Mouse (Mus musculus): ENCODE data around the gene Usp39.

Gene Usp39

DNA sequence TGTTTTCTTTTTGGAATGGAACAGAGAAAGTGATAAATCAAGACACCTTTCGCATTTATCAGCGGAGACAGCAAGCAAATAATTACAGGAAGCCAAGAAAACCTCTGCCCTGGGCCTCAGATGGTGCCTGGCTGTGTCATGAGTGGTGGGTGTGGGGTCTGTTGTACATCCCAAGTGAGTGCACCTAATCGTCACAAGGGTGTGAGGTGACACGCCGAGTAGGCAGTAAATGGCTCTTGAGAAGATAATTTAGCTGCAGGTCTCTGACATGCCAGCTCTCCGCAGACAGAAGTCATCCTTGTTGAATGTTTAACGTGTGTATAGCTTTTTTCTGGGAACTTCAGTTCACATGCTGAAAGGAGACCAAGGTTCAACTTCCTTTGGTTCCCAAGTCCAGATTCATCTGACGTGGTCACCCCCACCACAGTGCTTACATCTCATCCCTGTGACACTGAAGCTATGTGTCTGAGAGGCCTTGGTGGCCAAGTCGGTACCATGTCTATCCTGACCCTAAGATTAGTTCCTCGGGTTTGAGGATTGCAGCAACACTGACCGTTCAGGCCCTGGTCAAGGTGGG, 42.5 kb downstream of the Usp39 start:
- in situ Hi-C loops (cut with MseI, MboI) = no loop called here

GRCm38 (mm10) chr6:72297825-72298224, 47.2 kb downstream of the Usp39 start:
- in situ Hi-C loops (cut with MseI, MboI) = no loop called here

DNA sequence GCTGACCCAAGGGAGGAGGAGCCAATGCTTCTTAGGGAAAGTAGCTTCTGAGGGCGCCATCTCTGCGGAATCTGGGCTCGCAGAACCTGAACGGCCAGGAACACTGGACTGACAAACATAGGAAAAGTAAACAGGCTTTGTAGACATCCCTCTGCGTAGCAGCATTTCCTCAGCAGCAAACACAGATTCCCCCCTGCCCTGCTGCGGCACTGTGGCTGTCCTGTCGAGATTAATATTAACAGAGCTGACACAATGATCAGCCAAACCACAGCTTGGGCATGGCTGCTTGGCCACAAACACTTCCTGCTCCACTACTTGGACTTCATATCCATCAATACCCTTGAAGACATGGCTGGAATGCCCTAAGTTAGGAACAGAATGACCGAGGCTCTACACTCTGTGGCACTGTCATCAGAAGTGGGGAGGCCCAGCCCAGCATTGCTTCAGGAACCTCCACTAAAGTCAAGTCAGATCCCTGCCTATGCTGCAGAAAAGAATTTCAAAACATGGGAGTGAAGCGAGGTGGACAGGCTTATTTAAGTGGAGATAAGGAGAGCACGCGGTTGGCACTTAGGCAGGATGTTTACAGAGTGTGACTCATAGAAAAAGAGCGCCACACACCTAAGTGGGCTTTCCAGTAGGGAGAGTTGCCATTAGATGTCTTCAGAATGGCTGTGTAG, 51.9 kb downstream of the Usp39 start:
- in situ Hi-C loops (cut with MseI, MboI) = no loop called here

- in situ Hi-C loops (cut with MseI, MboI) = no loop called here
Measured at GRCm38 (mm10) chr6:72289484-72289883, 55.5 kb downstream of the Usp39 start.

GRCm38 (mm10) chr6:72283914-72284313, 61.1 kb downstream of the Usp39 start:
- in situ Hi-C loops (cut with MseI, MboI) = no loop called here

GRCm38 (mm10) chr6:72280410-72280998, 64.5 kb downstream of the Usp39 start:
- in situ Hi-C loops (cut with MseI, MboI) = no loop called here

DNA sequence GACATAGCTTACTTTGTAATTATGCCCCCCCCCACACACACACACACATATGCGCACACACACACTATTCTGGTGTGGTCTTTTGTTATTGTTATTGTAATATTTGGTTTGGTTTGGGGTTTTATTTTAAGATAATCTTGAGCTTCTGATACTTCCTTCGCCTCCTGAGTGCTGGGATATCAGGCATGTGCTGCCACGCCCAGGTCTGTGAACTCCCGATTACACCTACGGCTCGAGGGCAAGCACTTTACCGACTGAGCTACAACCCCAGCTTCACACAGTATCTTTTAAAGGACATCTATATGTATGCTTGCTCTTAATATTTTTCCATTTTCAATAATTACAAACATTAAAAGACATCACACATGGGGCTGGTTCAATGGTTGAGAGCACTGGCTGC, 65.5 kb downstream of the Usp39 start:
- in situ Hi-C loops (cut with MseI, MboI) = no loop called here

GRCm38 (mm10) chr6:72278835-72279234, 66.1 kb downstream of the Usp39 start:
- in situ Hi-C loops (cut with MseI, MboI) = no loop called here

DNA sequence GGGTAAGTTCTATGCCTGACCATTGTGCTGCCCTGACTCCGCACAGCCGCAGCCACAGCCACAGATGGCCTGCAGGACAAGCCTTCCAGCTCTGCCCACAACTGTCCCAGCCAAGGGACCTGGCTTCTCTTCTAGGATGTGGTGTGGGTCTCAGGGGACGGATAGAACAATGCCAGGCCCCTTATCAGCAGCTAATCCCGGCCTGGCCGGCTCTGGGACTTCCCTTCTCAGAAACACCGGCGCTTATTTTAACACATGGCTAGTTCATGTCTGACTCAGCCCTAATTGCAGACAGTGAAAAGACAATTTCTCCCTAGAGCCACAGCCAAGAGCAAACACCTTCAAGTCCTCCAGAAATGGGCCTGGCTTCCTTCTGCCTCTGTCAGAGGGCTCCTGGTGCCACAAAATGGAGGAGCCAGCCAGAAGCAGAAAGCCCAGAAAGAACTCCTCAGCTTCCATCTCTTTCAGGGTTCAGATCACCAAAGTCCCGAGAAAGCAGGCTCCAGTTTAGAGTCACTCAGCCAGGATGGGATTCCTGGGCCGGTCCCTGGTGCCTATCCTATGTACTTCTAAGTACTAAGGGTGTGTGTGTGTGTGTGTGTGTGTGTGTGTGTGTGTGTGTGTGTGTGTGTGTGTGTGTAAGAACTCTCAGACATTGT, 67.3 kb downstream of the Usp39 start:
- in situ Hi-C loops (cut with MseI, MboI) = no loop called here

DNA sequence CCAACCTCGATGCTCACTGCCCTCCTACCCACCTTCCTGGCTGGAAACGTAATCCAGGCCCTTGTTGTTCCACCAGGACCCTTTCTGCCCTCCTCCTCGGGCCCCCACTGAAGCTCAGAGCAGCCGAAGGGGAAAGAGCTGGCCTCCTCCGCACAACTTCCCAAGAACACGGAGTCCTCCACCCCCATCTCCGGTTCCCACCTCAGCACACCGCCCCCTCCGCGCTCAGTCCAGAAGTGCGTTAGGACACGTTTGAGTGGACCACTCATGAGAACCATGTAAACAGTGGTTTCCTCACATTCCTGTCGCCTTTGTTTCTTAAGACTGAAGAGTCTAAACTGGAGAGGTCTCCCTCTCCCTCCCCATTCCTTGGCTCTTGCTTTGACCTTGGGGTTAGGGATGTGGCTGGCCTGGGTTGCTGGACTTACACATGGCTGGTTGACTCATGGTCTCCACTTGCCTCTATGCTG, 68.0 kb downstream of the Usp39 start:
- in situ Hi-C loops (cut with MseI, MboI) = no loop called here

DNA sequence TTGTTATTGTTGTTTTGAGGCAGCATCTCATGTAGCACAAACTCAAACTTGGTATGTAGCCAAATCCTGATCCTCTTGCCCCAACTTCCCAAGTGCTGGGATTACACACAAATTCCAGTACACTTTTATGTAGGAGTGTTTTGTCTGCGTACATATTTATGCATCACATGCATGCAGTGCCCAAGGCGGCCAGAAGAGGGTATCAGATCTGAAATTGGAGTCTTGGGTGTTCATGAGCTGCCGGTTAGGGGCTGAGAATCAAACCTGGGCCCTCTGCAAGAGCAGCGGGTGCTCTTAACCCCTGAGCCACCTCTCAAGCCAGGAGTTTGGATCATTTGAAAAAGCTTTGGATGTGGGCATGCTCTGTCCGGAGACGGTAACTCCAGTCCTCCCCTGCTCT, 68.8 kb downstream of the Usp39 start:
- in situ Hi-C loops (cut with MseI, MboI) = no loop called here

DNA sequence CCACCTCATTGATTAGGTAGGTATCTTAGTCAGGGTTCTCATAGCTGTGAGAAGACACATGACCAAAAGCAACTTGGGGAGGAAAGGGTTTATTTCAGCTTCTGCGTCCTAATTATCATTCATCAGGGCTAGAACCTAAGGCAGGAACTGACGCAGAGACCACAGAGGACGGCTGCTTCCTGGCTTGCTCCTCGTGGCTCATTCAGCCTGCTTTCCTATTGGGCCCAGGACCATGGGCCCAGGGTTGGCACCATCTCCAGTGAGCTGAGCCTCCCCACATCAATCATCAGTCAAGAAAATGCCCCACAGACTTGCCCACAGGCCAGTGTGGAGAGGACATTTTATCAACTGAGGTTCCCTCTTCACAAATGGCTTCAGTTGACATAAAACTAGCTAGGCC, 69.5 kb downstream of the Usp39 start:
- in situ Hi-C loops (cut with MseI, MboI) = no loop called here

DNA sequence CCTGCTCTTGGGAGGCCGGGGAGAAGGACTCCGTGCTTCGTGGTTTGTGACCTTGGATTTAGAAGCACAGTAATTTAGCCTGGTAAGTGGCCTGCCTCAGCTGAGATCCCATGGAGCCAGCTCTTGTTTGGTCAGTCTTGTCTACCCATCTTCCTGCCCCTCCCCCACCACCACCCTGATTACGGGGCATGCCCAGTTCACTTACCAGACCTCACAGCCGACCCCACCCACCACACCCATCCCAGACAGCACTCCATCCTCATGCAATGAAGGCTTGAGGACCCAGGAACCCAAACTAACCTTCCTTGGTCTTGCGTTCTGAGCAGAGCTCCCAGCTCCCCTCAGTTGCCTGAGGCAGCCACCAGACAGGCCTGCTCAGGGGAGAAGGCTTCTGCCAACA, 71.8 kb downstream of the Usp39 start:
- in situ Hi-C loops (cut with MseI, MboI) = no loop called here

GRCm38 (mm10) chr6:72272161-72272696, 72.8 kb downstream of the Usp39 start:
- in situ Hi-C loops (cut with MseI, MboI) = no loop called here

- in situ Hi-C loops (cut with MseI, MboI) = no loop called here
Measured at GRCm38 (mm10) chr6:72270952-72271519, 73.9 kb downstream of the Usp39 start.

GRCm38 (mm10) chr6:72270258-72270657, 74.7 kb downstream of the Usp39 start:
- in situ Hi-C loops (cut with MseI, MboI) = no loop called here
